11 mouse cellular contexts compared by ENCODE assay signal in genomic region chr11:113277034-113277612, GRCm38 (mm10).
DNase-seq lines count a peak whose midpoint lies in the region; ATAC-seq and TF ChIP-seq lines count a peak whose summit lies in the region.
"Had no signal": no experiment of that assay in that cellular context is flagged by ENCODE, and none has a peak within 500 bp of the region (broad histone marks: within the 10 kb centered on the region; RNA-seq: fewer than 3 reads in every experiment).

No protein-coding gene starts in this region.

- ATAC-seq in embryonic facial prominence, embryonic 15.5 days (ENCODE audit: insufficient number of reproducible peaks, low FRiP score, low TSS enrichment, low read depth), result no peak
- ATAC-seq in limb, embryonic 12.5 days (ENCODE audit: insufficient number of reproducible peaks, insufficient read depth, low FRiP score, low TSS enrichment, low read depth), result no peak

- H3K9me3 ChIP-seq in embryonic facial prominence, embryonic 10.5 days, result no peaks in the 10 kb centered on the region
- H3K9me3 ChIP-seq in embryonic facial prominence, embryonic 15.5 days (replicated peaks), result no peaks in the 10 kb centered on the region
- H3K9me3 ChIP-seq in limb, embryonic 12.5 days, result no peaks in the 10 kb centered on the region

- H3K9ac ChIP-seq in embryonic facial prominence, embryonic 15.5 days, result no peak overlapping the region
- H3K9ac ChIP-seq in limb, embryonic 12.5 days (replicated peaks), result no peak overlapping the region
- H3K9ac ChIP-seq: lung, embryonic 14.5 days had no signal

- no peaks in the 10 kb centered on the region for H3K36me3 ChIP-seq in embryonic facial prominence, embryonic 10.5 days (replicated peaks)
- H3K36me3 ChIP-seq in embryonic facial prominence, embryonic 15.5 days, result no peaks in the 10 kb centered on the region
- no peaks in the 10 kb centered on the region for H3K36me3 ChIP-seq in limb, embryonic 12.5 days

- H3K27ac ChIP-seq in layer of hippocampus, adult 2 months, result peak overlapping the region; percentile 54; the same call in 1 of the 2 replicates
- peak overlapping the region; percentile 51 for H3K27ac ChIP-seq in embryonic facial prominence, embryonic 10.5 days (replicated peaks)
- H3K27ac ChIP-seq in embryonic facial prominence, embryonic 15.5 days (replicated peaks), result peak overlapping the region; percentile 58
- H3K27ac ChIP-seq in limb, embryonic 12.5 days, result peak overlapping the region; percentile 74
- H3K27ac ChIP-seq: heart, adult 2 months had no signal

- H3K27me3 ChIP-seq in embryonic facial prominence, embryonic 10.5 days (replicated peaks; ENCODE audit: low read depth, poor library complexity, severe bottlenecking), result 0 out of 2 replicates have a peak, but pooled peaks cover 7% of the 10 kb centered on the region
- H3K27me3 ChIP-seq in embryonic facial prominence, embryonic 15.5 days, result no peaks in the 10 kb centered on the region
- no peaks in the 10 kb centered on the region for H3K27me3 ChIP-seq in limb, embryonic 12.5 days

- peaks cover 33% of the 10 kb centered on the region for H3K4me1 ChIP-seq in embryonic facial prominence, embryonic 10.5 days
- H3K4me1 ChIP-seq in embryonic facial prominence, embryonic 15.5 days, result peaks cover 62% of the 10 kb centered on the region
- peaks cover 39% of the 10 kb centered on the region for H3K4me1 ChIP-seq in limb, embryonic 12.5 days (replicated peaks)

- 52% methylated on average over 10 of the region's 10 CpGs for WGBS in embryonic facial prominence, embryonic 10.5 days
- WGBS in embryonic facial prominence, embryonic 15.5 days, result 45% methylated on average over 10 of the region's 10 CpGs
- WGBS in limb, embryonic 12.5 days, result 65% methylated on average over 10 of the region's 10 CpGs

- no peak for TF ChIP-seq CTCF in layer of hippocampus, adult 2 months (conservative IDR thresholded peaks at IDR 0.05)

- H3K4me3 ChIP-seq in layer of hippocampus, adult 2 months, result no peak overlapping the region
- H3K4me3 ChIP-seq in embryonic facial prominence, embryonic 10.5 days, result no peak overlapping the region
- H3K4me3 ChIP-seq in embryonic facial prominence, embryonic 15.5 days (replicated peaks), result no peak overlapping the region
- H3K4me3 ChIP-seq in limb, embryonic 12.5 days (replicated peaks), result no peak overlapping the region
- H3K4me3 ChIP-seq: heart, adult 2 months had no signal

- peak in 1 of 2 experiments; percentile 18 for DNase-seq in layer of hippocampus, adult 2 months (ENCODE audit: low spot score in 2 of 2)
- no peak for DNase-seq in layer of hippocampus, postnatal 25 days (ENCODE audit: extremely low spot score in 1 of 2, low spot score in 1 of 2)
- no peak for DNase-seq in embryonic facial prominence, embryonic 10.5 days (ENCODE audit: low spot score)
- DNase-seq in left cerebral cortex, adult 18-20 months (ENCODE audit: low spot score in 2 of 2), result no peak
- no peak for DNase-seq in spleen, postnatal 10 days (ENCODE audit: low spot score in 2 of 2)
- DNase-seq: heart, adult 2 months; kidney, postnatal 25 days; lung, embryonic 14.5 days; thymus, postnatal 4 days had no signal

- no peak overlapping the region for H3K4me2 ChIP-seq in embryonic facial prominence, embryonic 15.5 days (replicated peaks)
- H3K4me2 ChIP-seq in limb, embryonic 12.5 days, result no peak overlapping the region
- H3K4me2 ChIP-seq: lung, embryonic 14.5 days had no signal
